Comparison of ENCODE assay signal across 27 mouse cellular contexts in the genomic region with DNA sequence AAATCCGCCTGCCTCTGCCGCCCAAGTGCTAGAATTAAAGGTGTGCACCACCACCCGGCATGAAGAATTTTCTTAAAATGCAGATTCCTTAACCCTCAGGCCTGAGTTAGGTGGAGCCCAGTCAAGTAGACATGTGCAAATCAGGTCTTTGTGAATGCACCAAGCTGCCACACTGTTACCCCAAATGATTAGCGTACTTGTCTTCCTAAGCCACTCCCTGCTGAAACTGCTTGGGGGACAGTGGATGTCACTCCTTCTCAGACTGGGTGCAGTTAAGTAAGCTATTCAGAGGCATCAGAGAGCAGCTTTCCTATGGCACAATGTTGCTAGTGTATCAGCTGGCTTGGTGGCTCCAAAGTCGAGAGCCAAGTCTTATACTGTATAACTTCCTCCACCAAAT.
"Had no signal": no experiment of that assay in that cellular context is flagged by ENCODE, and none has a peak within 500 bp of the region (broad histone marks: within the 10 kb centered on the region; RNA-seq: fewer than 3 reads in every experiment).

No protein-coding gene starts in this region.

- H3K9ac ChIP-seq: heart, embryonic 13.5 days; heart, embryonic 15.5 days; hindbrain, embryonic 12.5 days; hindbrain, embryonic 14.5 days; intestine, embryonic 15.5 days; limb, embryonic 12.5 days; liver, embryonic 13.5 days; liver, embryonic 15.5 days; liver, postnatal 0 days had no signal

- DNase-seq: gastrocnemius, postnatal 14 days; gastrocnemius, postnatal 36 days; heart, adult 18-20 months; heart, postnatal 14 days; heart, postnatal 36 days; kidney, adult 18-20 months; kidney, adult 8-10 months; kidney, postnatal 10 days; kidney, postnatal 25 days; layer of hippocampus, adult 9-11 months; liver; liver, embryonic 13.5 days; liver, postnatal 0 days had no signal

- H3K4me2 ChIP-seq: heart, embryonic 11.5 days; heart, embryonic 13.5 days; heart, embryonic 15.5 days; hindbrain, embryonic 12.5 days; hindbrain, embryonic 14.5 days; intestine, embryonic 15.5 days; limb, embryonic 12.5 days; liver, embryonic 11.5 days; liver, embryonic 13.5 days; liver, embryonic 15.5 days had no signal

- H3K36me3 ChIP-seq: hindbrain, embryonic 12.5 days; intestine, embryonic 15.5 days; limb, embryonic 10.5 days; limb, embryonic 12.5 days; liver, embryonic 13.5 days; liver, embryonic 15.5 days had no signal

- H3K9me3 ChIP-seq: heart, embryonic 13.5 days; heart, embryonic 15.5 days; hindbrain, embryonic 12.5 days; intestine, embryonic 15.5 days; limb, embryonic 10.5 days; limb, embryonic 12.5 days; liver, embryonic 13.5 days; liver, embryonic 15.5 days had no signal

- H3K27ac ChIP-seq: heart, embryonic 13.5 days; heart, embryonic 15.5 days; hindbrain, embryonic 12.5 days; hindbrain, embryonic 14.5 days; intestine, embryonic 15.5 days; left cerebral cortex, adult 2 months; limb, embryonic 10.5 days; limb, embryonic 12.5 days; liver, embryonic 13.5 days; liver, embryonic 15.5 days had no signal

- ATAC-seq: hindbrain, embryonic 16.5 days; inflammation-experienced regulatory T-cells, adult 6 months; intestine, embryonic 15.5 days; intestine, postnatal 0 days; liver, postnatal 0 days had no signal

- H3K4me1 ChIP-seq: hindbrain, embryonic 12.5 days; limb, embryonic 12.5 days; liver, embryonic 13.5 days had no signal

- H3K27me3 ChIP-seq: heart, embryonic 13.5 days; heart, embryonic 15.5 days; hindbrain, embryonic 12.5 days; intestine, embryonic 15.5 days; limb, embryonic 12.5 days; liver, embryonic 13.5 days; liver, embryonic 15.5 days had no signal

- H3K4me3 ChIP-seq: heart, embryonic 13.5 days; heart, embryonic 15.5 days; hindbrain, embryonic 12.5 days; intestine, embryonic 15.5 days; left cerebral cortex, adult 2 months; limb, embryonic 10.5 days; limb, embryonic 12.5 days; liver, embryonic 13.5 days; liver, embryonic 15.5 days had no signal
